9 mouse cellular contexts compared by ENCODE assay signal in genomic region chr3:127554723-127555122, GRCm38 (mm10). TPM values are rescaled to one million over a fixed set of nuclear protein-coding genes. Genes with fewer than 3 reads are reported as not detected.
DNase-seq lines count a peak whose midpoint lies in the region; ATAC-seq and TF ChIP-seq lines count a peak whose summit lies in the region.
"Had no signal": no experiment of that assay in that cellular context is flagged by ENCODE, and none has a peak within 500 bp of the region (broad histone marks: within the 10 kb centered on the region; RNA-seq: fewer than 3 reads in every experiment).

No protein-coding gene starts in this region.

- H3K27me3 ChIP-seq in hindbrain, embryonic 10.5 days (ENCODE audit: insufficient read depth, poor library complexity, severe bottlenecking), result no peaks in the 10 kb centered on the region
- H3K27me3 ChIP-seq in hindbrain, embryonic 13.5 days, result no peaks in the 10 kb centered on the region
- H3K27me3 ChIP-seq in forebrain, postnatal 0 days (ENCODE audit: insufficient read depth, low read length), result no peaks in the 10 kb centered on the region
- no peaks in the 10 kb centered on the region for H3K27me3 ChIP-seq in midbrain, embryonic 13.5 days

- peaks cover 37% of the 10 kb centered on the region for H3K36me3 ChIP-seq in hindbrain, embryonic 10.5 days
- H3K36me3 ChIP-seq in hindbrain, embryonic 13.5 days, result peaks cover 2% of the 10 kb centered on the region; the same call in 1 of the 2 replicates
- H3K36me3 ChIP-seq in forebrain, postnatal 0 days (ENCODE audit: insufficient read depth), result no peaks in the 10 kb centered on the region
- H3K36me3 ChIP-seq in midbrain, embryonic 13.5 days, result no peaks in the 10 kb centered on the region

- H3K27ac ChIP-seq in hindbrain, embryonic 10.5 days, result no peak overlapping the region
- H3K27ac ChIP-seq in hindbrain, embryonic 13.5 days, result no peak overlapping the region
- no peak overlapping the region for H3K27ac ChIP-seq in forebrain, postnatal 0 days (ENCODE audit: low read depth, low read length)
- H3K27ac ChIP-seq in midbrain, embryonic 13.5 days, result no peak overlapping the region

- no peak overlapping the region for H3K4me2 ChIP-seq in hindbrain, embryonic 13.5 days
- H3K4me2 ChIP-seq in forebrain, postnatal 0 days (ENCODE audit: low read depth), result no peak overlapping the region
- peak overlapping the region; percentile 33 for H3K4me2 ChIP-seq in midbrain, embryonic 13.5 days (replicated peaks)

- no peak for DNase-seq in hindbrain, embryonic 10.5 days (ENCODE audit: low spot score)
- DNase-seq in NIH3T3 (ENCODE audit: low read depth), result peak; percentile 69
- DNase-seq in forebrain, postnatal 0 days, result peak; percentile 60
- DNase-seq in testis, postnatal 10 days (ENCODE audit: low spot score), result no peak
- no peak for DNase-seq in testis, postnatal 14 days (ENCODE audit: low spot score)
- DNase-seq in adrenal gland, postnatal 25 days, result no peak

- H3K9ac ChIP-seq in hindbrain, embryonic 13.5 days, result no peak overlapping the region
- H3K9ac ChIP-seq in forebrain, postnatal 0 days, result no peak overlapping the region
- H3K9ac ChIP-seq in midbrain, embryonic 13.5 days (replicated peaks), result no peak overlapping the region

- H3K9me3 ChIP-seq in hindbrain, embryonic 10.5 days, result no peaks in the 10 kb centered on the region
- no peaks in the 10 kb centered on the region for H3K9me3 ChIP-seq in hindbrain, embryonic 13.5 days
- H3K9me3 ChIP-seq in forebrain, postnatal 0 days (ENCODE audit: low read length), result no peaks in the 10 kb centered on the region
- no peaks in the 10 kb centered on the region for H3K9me3 ChIP-seq in midbrain, embryonic 13.5 days

- TF ChIP-seq CTCF in forebrain, postnatal 0 days (IDR thresholded peaks at IDR 0.05; ENCODE audit: low read depth), result peak; percentile 57; the same call in 1 of the 2 replicates

- WGBS in hindbrain, embryonic 10.5 days, result 73% methylated on average over 5 of the region's 5 CpGs
- 66% methylated on average over 5 of the region's 5 CpGs for WGBS in hindbrain, embryonic 13.5 days
- WGBS in forebrain, postnatal 0 days, result 42% methylated on average over 5 of the region's 5 CpGs
- WGBS in midbrain, embryonic 13.5 days, result 67% methylated on average over 5 of the region's 5 CpGs

- H3K4me1 ChIP-seq in hindbrain, embryonic 10.5 days (replicated peaks), result peaks cover 19% of the 10 kb centered on the region
- H3K4me1 ChIP-seq in hindbrain, embryonic 13.5 days (replicated peaks), result peaks cover 11% of the 10 kb centered on the region
- no peaks in the 10 kb centered on the region for H3K4me1 ChIP-seq in forebrain, postnatal 0 days (ENCODE audit: insufficient read depth)
- H3K4me1 ChIP-seq in midbrain, embryonic 13.5 days (replicated peaks), result peaks cover 21% of the 10 kb centered on the region

- peak overlapping the region; percentile 72 for H3K4me3 ChIP-seq in hindbrain, embryonic 10.5 days
- H3K4me3 ChIP-seq in hindbrain, embryonic 13.5 days, result no peak overlapping the region
- no peak overlapping the region for H3K4me3 ChIP-seq in forebrain, postnatal 0 days (ENCODE audit: low read depth, low read length)
- no peak overlapping the region for H3K4me3 ChIP-seq in midbrain, embryonic 13.5 days (replicated peaks)

- ATAC-seq in hindbrain, embryonic 13.5 days (ENCODE audit: low FRiP score), result no peak
- ATAC-seq in forebrain, postnatal 0 days, result no peak
- no peak for ATAC-seq in midbrain, embryonic 13.5 days
- ATAC-seq: activated CD4-positive, CD25-positive, alpha-beta regulatory T cell, adult 4 months had no signal

RNA-seq across cellular contexts. Expression of gene Zgrf1, which starts 1.4 kb away (rescaled TPM):
- 16.6 and 19.4 TPM in 2 replicates for polyA plus RNA-seq in hindbrain, embryonic 10.5 days (2016; fragmentation: Nextera tagmentation; extraction: Ambion mirVana)
- polyA plus RNA-seq in hindbrain, embryonic 13.5 days (2015; fragmentation: Nextera tagmentation; extraction: Ambion mirVana), result 3.3 and 4.9 TPM in 2 replicates
- 1.8 and 3.8 TPM in 2 replicates for total RNA-seq in forebrain, postnatal 0 days (2014; rRNA removed)
- 0.70 and 1.3 TPM in 2 replicates for polyA plus RNA-seq in forebrain, postnatal 0 days (2015; fragmentation: Nextera tagmentation; extraction: Ambion mirVana)
- polyA plus RNA-seq in midbrain, embryonic 13.5 days (2015; fragmentation: Nextera tagmentation; extraction: Ambion mirVana), result 6.3 and 7.0 TPM in 2 replicates
- 2.4 and 2.8 TPM in 2 replicates for total RNA-seq in adrenal gland, postnatal 25 days (2021)

RNA-seq across cellular contexts. Expression of gene Larp7, which starts 1.6 kb away (rescaled TPM):
- polyA plus RNA-seq in hindbrain, embryonic 10.5 days (2016; fragmentation: Nextera tagmentation; extraction: Ambion mirVana), result 50.7 and 74.1 TPM in 2 replicates
- 36.1 and 37.2 TPM in 2 replicates for polyA plus RNA-seq in hindbrain, embryonic 13.5 days (2015; fragmentation: Nextera tagmentation; extraction: Ambion mirVana)
- 23.9 and 27.1 TPM in 2 replicates for total RNA-seq in forebrain, postnatal 0 days (2014; rRNA removed)
- polyA plus RNA-seq in forebrain, postnatal 0 days (2015; fragmentation: Nextera tagmentation; extraction: Ambion mirVana), result 27.7 and 32.1 TPM in 2 replicates
- polyA plus RNA-seq in midbrain, embryonic 13.5 days (2015; fragmentation: Nextera tagmentation; extraction: Ambion mirVana), result 45.0 and 50.4 TPM in 2 replicates
- total RNA-seq in adrenal gland, postnatal 25 days (2021), result 23.9 and 25.8 TPM in 2 replicates

RNA-seq across cellular contexts. Expression of gene Ank2, which starts 55.6 kb away (rescaled TPM):
- 43.0 and 65.3 TPM in 2 replicates for polyA plus RNA-seq in hindbrain, embryonic 10.5 days (2016; fragmentation: Nextera tagmentation; extraction: Ambion mirVana)
- polyA plus RNA-seq in hindbrain, embryonic 13.5 days (2015; fragmentation: Nextera tagmentation; extraction: Ambion mirVana), result 165 and 177 TPM in 2 replicates
- total RNA-seq in forebrain, postnatal 0 days (2014; rRNA removed), result 508 and 575 TPM in 2 replicates
- polyA plus RNA-seq in forebrain, postnatal 0 days (2015; fragmentation: Nextera tagmentation; extraction: Ambion mirVana), result 62.0 and 160 TPM in 2 replicates
- 186 and 204 TPM in 2 replicates for polyA plus RNA-seq in midbrain, embryonic 13.5 days (2015; fragmentation: Nextera tagmentation; extraction: Ambion mirVana)
- 57.0 and 61.8 TPM in 2 replicates for total RNA-seq in adrenal gland, postnatal 25 days (2021)

Comparison
In these comparisons a context has a peak if more than half of its experiments do, and no peak if none do; other contexts are left out.
1. DNase-seq: peak in NIH3T3 (single experiment) and forebrain, postnatal 0 days (single experiment); none in hindbrain, embryonic 10.5 days (single experiment), testis, postnatal 10 days (single experiment), testis, postnatal 14 days (single experiment) and adrenal gland, postnatal 25 days (single experiment).